Mouse (Mus musculus) lung, postnatal 14 days (tissue): ENCODE measurements around the gene Cdk14.

Experiments
- DNase-seq: peaks from one replicate; pipeline ENCODE4 v3.0.0; 2021

Cdk14 gene

GRCm38 (mm10) chr5:4887069-4887468, 533.0 kb downstream of the Cdk14 start:
- no peak for DNase-seq

GRCm38 (mm10) chr5:4882841-4883240, 537.3 kb downstream of the Cdk14 start:
- no peak for DNase-seq

- no peak for DNase-seq
Measured at GRCm38 (mm10) chr5:4880331-4880730, 539.8 kb downstream of the Cdk14 start.

- DNase-seq, result no peak
Measured at GRCm38 (mm10) chr5:4878934-4879333, 541.2 kb downstream of the Cdk14 start.

- no peak for DNase-seq
Measured at GRCm38 (mm10) chr5:4877638-4878037, 542.5 kb downstream of the Cdk14 start.

GRCm38 (mm10) chr5:4877131-4877631, 542.9 kb downstream of the Cdk14 start:
- DNase-seq, result no peak

GRCm38 (mm10) chr5:4876653-4877091, 543.4 kb downstream of the Cdk14 start:
- DNase-seq, result no peak

GRCm38 (mm10) chr5:4870041-4870726, 549.9 kb downstream of the Cdk14 start:
- DNase-seq, result no peak

- no peak for DNase-seq
Measured at GRCm38 (mm10) chr5:4868563-4869120, 551.5 kb downstream of the Cdk14 start.

GRCm38 (mm10) chr5:4867849-4868562, 552.1 kb downstream of the Cdk14 start:
- DNase-seq, result no peak

GRCm38 (mm10) chr5:4866945-4867344, 553.2 kb downstream of the Cdk14 start:
- DNase-seq, result no peak

- DNase-seq, result no peak
Measured at GRCm38 (mm10) chr5:4866099-4866498, 554.0 kb downstream of the Cdk14 start.

GRCm38 (mm10) chr5:4861592-4861991, 558.5 kb downstream of the Cdk14 start:
- DNase-seq, result no peak

GRCm38 (mm10) chr5:4861141-4861540, 559.0 kb downstream of the Cdk14 start:
- no peak for DNase-seq

- DNase-seq, result no peak
Measured at GRCm38 (mm10) chr5:4858032-4858641, 562.0 kb downstream of the Cdk14 start.

- DNase-seq, result no peak
Measured at GRCm38 (mm10) chr5:4853503-4853902, 566.6 kb downstream of the Cdk14 start.

- peak; percentile 16 for DNase-seq
Measured at GRCm38 (mm10) chr5:4852711-4853320, 567.3 kb downstream of the Cdk14 start.

- peak; percentile 10 for DNase-seq
Measured at GRCm38 (mm10) chr5:4851934-4852710, 568.0 kb downstream of the Cdk14 start.

GRCm38 (mm10) chr5:4851245-4851933, 568.7 kb downstream of the Cdk14 start:
- DNase-seq, result no peak

- DNase-seq, result peak; percentile 39
Measured at GRCm38 (mm10) chr5:4834819-4835480, 585.2 kb downstream of the Cdk14 start.

GRCm38 (mm10) chr5:4833940-4834339, 586.2 kb downstream of the Cdk14 start:
- DNase-seq, result no peak
